Mouse (Mus musculus): Measurements from ENCODE around the gene Acvr1c. TPM values are rescaled to one million over a fixed set of nuclear protein-coding genes. Genes with fewer than 3 reads are reported as not detected.

Gene Acvr1c
- 1.6 and 2.1 TPM in 2 replicates for polyA plus RNA-seq (2014; fragmentation: Nextera tagmentation; extraction: Ambion mirVana)

GRCm38 (mm10) chr2:58357414-58358131, at the start of gene Acvr1c:
Acvr1c (minus strand) TSS chr2:58357895.
- ATAC-seq (replicated peaks; ENCODE audit: insufficient number of reproducible peaks, low FRiP score, low TSS enrichment), result peak; percentile 65
- WGBS (ENCODE audit: insufficient replicate concordance), result under 1% methylated on average over 63 of the region's 65 CpGs

GRCm38 (mm10) chr2:58403481-58403880, 45.8 kb upstream of the Acvr1c start:
- Histone ChIP-seq H3K27me3 (ENCODE audit: control insufficient read depth, insufficient read depth, low read length) (no peaks in the 10 kb centered on the region), H3K9ac (ENCODE audit: low read depth, low read length) (no peak overlapping the region), H3K9me3 (replicated peaks; ENCODE audit: control insufficient read depth, low read length) (no peaks in the 10 kb centered on the region), H3K4me1 (ENCODE audit: control insufficient read depth, insufficient read depth, low read length) (no peaks in the 10 kb centered on the region), H3K36me3 (ENCODE audit: control insufficient read depth, insufficient read depth, low read length) (no peaks in the 10 kb centered on the region), H3K4me2 (no peak overlapping the region), H3K4me3 (ENCODE audit: low read depth, low read length) (no peak overlapping the region), H3K27ac (ENCODE audit: low read depth, low read length) (no peak overlapping the region)
- WGBS (ENCODE audit: insufficient replicate concordance), result 75% methylated on average over 2 of the region's 2 CpGs
- no peak for ATAC-seq (replicated peaks; ENCODE audit: insufficient number of reproducible peaks, low FRiP score, low TSS enrichment)

More at GRCm38 (mm10) chr2:58357414-58358131, at the start of gene Acvr1c:
- no peaks in the 10 kb centered on the region for H3K4me1 ChIP-seq (ENCODE audit: control insufficient read depth, insufficient read depth, low read length)
- H3K27ac ChIP-seq (ENCODE audit: low read depth, low read length), result no peak within 1 kb of the TSS
- peaks cover 14% of the 10 kb centered on the region; the same call in 1 of the 2 replicates for H3K27me3 ChIP-seq (ENCODE audit: control insufficient read depth, insufficient read depth, low read length)
- peak within 1 kb of the TSS; percentile 100 for H3K4me2 ChIP-seq
- H3K9ac ChIP-seq (ENCODE audit: low read depth, low read length), result 0 out of 2 replicates have a peak within 1 kb of the TSS, but pooled peaks have one; percentile 39
- H3K4me3 ChIP-seq (ENCODE audit: low read depth, low read length), result peak within 1 kb of the TSS; percentile 66
- H3K9me3 ChIP-seq (replicated peaks; ENCODE audit: control insufficient read depth, low read length), result no peaks in the 10 kb centered on the region
- H3K36me3 ChIP-seq (ENCODE audit: control insufficient read depth, insufficient read depth, low read length), result no peaks in the 10 kb centered on the region

- no peak overlapping the region for H3K9ac ChIP-seq (ENCODE audit: low read depth, low read length)
- no peak overlapping the region for H3K4me2 ChIP-seq
- no peaks in the 10 kb centered on the region for H3K9me3 ChIP-seq (replicated peaks; ENCODE audit: control insufficient read depth, low read length)
- no peaks in the 10 kb centered on the region for H3K36me3 ChIP-seq (ENCODE audit: control insufficient read depth, insufficient read depth, low read length)
- ATAC-seq (replicated peaks; ENCODE audit: insufficient number of reproducible peaks, low FRiP score, low TSS enrichment), result no peak
- 80% methylated on average over 7 of the region's 7 CpGs for WGBS (ENCODE audit: insufficient replicate concordance)
- H3K27me3 ChIP-seq (ENCODE audit: control insufficient read depth, insufficient read depth, low read length), result no peaks in the 10 kb centered on the region
- H3K4me3 ChIP-seq (ENCODE audit: low read depth, low read length), result no peak overlapping the region
- no peaks in the 10 kb centered on the region for H3K4me1 ChIP-seq (ENCODE audit: control insufficient read depth, insufficient read depth, low read length)
- no peak overlapping the region for H3K27ac ChIP-seq (ENCODE audit: low read depth, low read length)
Observed at GRCm38 (mm10) chr2:58388601-58389000, 30.9 kb upstream of the Acvr1c start.

- Histone ChIP-seq H3K4me3 (ENCODE audit: low read depth, low read length) (no peak overlapping the region), H3K9me3 (replicated peaks; ENCODE audit: control insufficient read depth, low read length) (no peaks in the 10 kb centered on the region), H3K9ac (ENCODE audit: low read depth, low read length) (no peak overlapping the region), H3K27me3 (ENCODE audit: control insufficient read depth, insufficient read depth, low read length) (no peaks in the 10 kb centered on the region), H3K36me3 (ENCODE audit: control insufficient read depth, insufficient read depth, low read length) (no peaks in the 10 kb centered on the region), H3K4me1 (ENCODE audit: control insufficient read depth, insufficient read depth, low read length) (no peaks in the 10 kb centered on the region), H3K4me2 (no peak overlapping the region), H3K27ac (ENCODE audit: low read depth, low read length) (no peak overlapping the region)
- no peak for ATAC-seq (replicated peaks; ENCODE audit: insufficient number of reproducible peaks, low FRiP score, low TSS enrichment)
- WGBS (ENCODE audit: insufficient replicate concordance), result 78% methylated on average over 5 of the region's 5 CpGs
Observed at GRCm38 (mm10) chr2:58380020-58380419, 22.3 kb upstream of the Acvr1c start.

- Histone ChIP-seq H3K27me3 (ENCODE audit: control insufficient read depth, insufficient read depth, low read length) (no peaks in the 10 kb centered on the region), H3K4me2 (no peak overlapping the region), H3K9me3 (replicated peaks; ENCODE audit: control insufficient read depth, low read length) (no peaks in the 10 kb centered on the region), H3K4me3 (ENCODE audit: low read depth, low read length) (no peak overlapping the region), H3K36me3 (ENCODE audit: control insufficient read depth, insufficient read depth, low read length) (no peaks in the 10 kb centered on the region), H3K4me1 (ENCODE audit: control insufficient read depth, insufficient read depth, low read length) (no peaks in the 10 kb centered on the region), H3K9ac (ENCODE audit: low read depth, low read length) (no peak overlapping the region), H3K27ac (ENCODE audit: low read depth, low read length) (no peak overlapping the region)
- 86% methylated on average over 1 of the region's 1 CpGs for WGBS (ENCODE audit: insufficient replicate concordance)
- no peak for ATAC-seq (replicated peaks; ENCODE audit: insufficient number of reproducible peaks, low FRiP score, low TSS enrichment)
Observed at GRCm38 (mm10) chr2:58379475-58379874, 21.8 kb upstream of the Acvr1c start.

- H3K27ac ChIP-seq (ENCODE audit: low read depth, low read length), result no peak overlapping the region
- no peaks in the 10 kb centered on the region for H3K4me1 ChIP-seq (ENCODE audit: control insufficient read depth, insufficient read depth, low read length)
- ATAC-seq (replicated peaks; ENCODE audit: insufficient number of reproducible peaks, low FRiP score, low TSS enrichment), result no peak
- H3K9ac ChIP-seq (ENCODE audit: low read depth, low read length), result no peak overlapping the region
- no peaks in the 10 kb centered on the region for H3K9me3 ChIP-seq (replicated peaks; ENCODE audit: control insufficient read depth, low read length)
- H3K4me2 ChIP-seq, result no peak overlapping the region
- 78% methylated on average over 9 of the region's 9 CpGs for WGBS (ENCODE audit: insufficient replicate concordance)
- no peaks in the 10 kb centered on the region for H3K36me3 ChIP-seq (ENCODE audit: control insufficient read depth, insufficient read depth, low read length)
- no peak overlapping the region for H3K4me3 ChIP-seq (ENCODE audit: low read depth, low read length)
- no peaks in the 10 kb centered on the region for H3K27me3 ChIP-seq (ENCODE audit: control insufficient read depth, insufficient read depth, low read length)
Observed at GRCm38 (mm10) chr2:58377417-58378130, 19.9 kb upstream of the Acvr1c start.

GRCm38 (mm10) chr2:58366196-58366595, 8.5 kb upstream of the Acvr1c start:
- 73% methylated on average over 3 of the region's 3 CpGs for WGBS (ENCODE audit: insufficient replicate concordance)

GRCm38 (mm10) chr2:58361361-58362046, 3.8 kb upstream of the Acvr1c start:
- no peaks in the 10 kb centered on the region for H3K36me3 ChIP-seq (ENCODE audit: control insufficient read depth, insufficient read depth, low read length)
- H3K9ac ChIP-seq (ENCODE audit: low read depth, low read length), result no peak overlapping the region
- no peaks in the 10 kb centered on the region for H3K4me1 ChIP-seq (ENCODE audit: control insufficient read depth, insufficient read depth, low read length)
- H3K4me2 ChIP-seq, result no peak overlapping the region
- H3K9me3 ChIP-seq (replicated peaks; ENCODE audit: control insufficient read depth, low read length), result no peaks in the 10 kb centered on the region
- WGBS (ENCODE audit: insufficient replicate concordance), result 84% methylated on average over 3 of the region's 3 CpGs
- H3K27me3 ChIP-seq (ENCODE audit: control insufficient read depth, insufficient read depth, low read length), result peaks cover 10% of the 10 kb centered on the region; the same call in 1 of the 2 replicates
- no peak overlapping the region for H3K4me3 ChIP-seq (ENCODE audit: low read depth, low read length)
- no peak overlapping the region for H3K27ac ChIP-seq (ENCODE audit: low read depth, low read length)
- ATAC-seq (replicated peaks; ENCODE audit: insufficient number of reproducible peaks, low FRiP score, low TSS enrichment), result no peak

More at GRCm38 (mm10) chr2:58366196-58366595, 8.5 kb upstream of the Acvr1c start:
- Histone ChIP-seq H3K27ac (ENCODE audit: low read depth, low read length) (no peak overlapping the region), H3K4me1 (ENCODE audit: control insufficient read depth, insufficient read depth, low read length) (no peaks in the 10 kb centered on the region), H3K36me3 (ENCODE audit: control insufficient read depth, insufficient read depth, low read length) (no peaks in the 10 kb centered on the region), H3K9ac (ENCODE audit: low read depth, low read length) (no peak overlapping the region), H3K9me3 (replicated peaks; ENCODE audit: control insufficient read depth, low read length) (no peaks in the 10 kb centered on the region), H3K4me2 (no peak overlapping the region), H3K4me3 (ENCODE audit: low read depth, low read length) (no peak overlapping the region), H3K27me3 (ENCODE audit: control insufficient read depth, insufficient read depth, low read length) (no peaks in the 10 kb centered on the region)
- no peak for ATAC-seq (replicated peaks; ENCODE audit: insufficient number of reproducible peaks, low FRiP score, low TSS enrichment)

All from heart, embryonic 11.5 days (tissue).